Mouse (Mus musculus): ENCODE results near the gene Maged2. TPM values are rescaled to one million over a fixed set of nuclear protein-coding genes. Genes with fewer than 3 reads are reported as not detected.

The Maged2 gene
- total and polyA plus RNA-seq, 3 experiments: 13.3 to 22.0 (median 13.5) TPM

- no peaks in the 10 kb centered on the region for H3K9me3 ChIP-seq (replicated peaks; ENCODE audit: low read length)
- no peak overlapping the region for H3K27ac ChIP-seq (ENCODE audit: insufficient read depth, low read depth)
- H3K9ac ChIP-seq (ENCODE audit: insufficient read depth, low read depth): no peak overlapping the region
- no peak for TF ChIP-seq TCF12 (IDR thresholded peaks at IDR 0.05; ENCODE audit: low read depth, low read length)
- TF ChIP-seq E2F4 (IDR thresholded peaks at IDR 0.05; ENCODE audit: insufficient replicate concordance, low read depth, low read length): no peak
- no peak for TF ChIP-seq RAD21 (IDR thresholded peaks at IDR 0.05; ENCODE audit: low read depth, low read length)
- no peak for TF ChIP-seq HCFC1 (IDR thresholded peaks at IDR 0.05; ENCODE audit: low read depth, low read length)
- no peak for TF ChIP-seq JUND (conservative IDR thresholded peaks at IDR 0.05; ENCODE audit: low read depth, low read length)
- no peak for TF ChIP-seq IRF4 (IDR thresholded peaks at IDR 0.05; ENCODE audit: low read depth, low read length)
- TF ChIP-seq GABPA (IDR thresholded peaks at IDR 0.05; ENCODE audit: insufficient replicate concordance, low read depth, low read length): no peak
- TF ChIP-seq PAX5 (IDR thresholded peaks at IDR 0.05; ENCODE audit: low read length): no peak
- no peak for TF ChIP-seq CTCF (conservative IDR thresholded peaks at IDR 0.05 in 1 of 2, IDR thresholded peaks at IDR 0.05 in 1 of 2; ENCODE audit: low read depth in 2 of 2, low read length in 2 of 2)
- TF ChIP-seq UBTF (IDR thresholded peaks at IDR 0.05; ENCODE audit: low read depth, low read length): no peak
- no peak for TF ChIP-seq RCOR1 (conservative IDR thresholded peaks at IDR 0.05; ENCODE audit: low read depth, low read length)
- no peak for TF ChIP-seq POLR2A (IDR thresholded peaks at IDR 0.05; ENCODE audit: low read depth, low read length)
- TF ChIP-seq ELF1 (IDR thresholded peaks at IDR 0.05; ENCODE audit: low read depth, low read length): no peak
- H3K79me2 ChIP-seq (replicated peaks; ENCODE audit: control insufficient read depth, extremely low read depth, insufficient read depth, poor library complexity, severe bottlenecking): no peaks in the 10 kb centered on the region
- no peaks in the 10 kb centered on the region for H3K27me3 ChIP-seq (replicated peaks)
- dilution Hi-C loops (cut with MboI; ENCODE audit: extremely low pct_ligation_motif_present, extremely low pct_unique_long_range_greater_than_20kb, low sequenced_read_pairs) (no loop called here), in situ Hi-C loops (cut with MboI; ENCODE audit: low pct_ligation_motif_present, low pct_unique_long_range_greater_than_20kb, low sequenced_read_pairs) (no loop called here)
- H3K4me2 ChIP-seq (ENCODE audit: insufficient read depth, low read depth, poor library complexity, severe bottlenecking): no peak overlapping the region
- H3K4me1 ChIP-seq (ENCODE audit: control insufficient read depth in 1 of 2, insufficient read depth in 2 of 2): peaks cover 0 to 28% of the 10 kb centered on the region in 2 experiments; a peak in 2 of 4 replicates
- no peak for DNase-seq (ENCODE audit: extremely low read depth)
- H3K36me3 ChIP-seq (replicated peaks in 1 of 2; ENCODE audit: control insufficient read depth in 1 of 2, insufficient read depth in 1 of 2, low read length in 1 of 2): peaks cover 0 to 5% of the 10 kb centered on the region in 2 experiments
- H3K4me3 ChIP-seq (replicated peaks in 1 of 3; ENCODE audit: low read depth in 2 of 3, low read length in 2 of 3, poor library complexity in 1 of 3): no peak overlapping the region
These were observed 1.5 kb upstream of the Maged2 start for GRCm38 (mm10) chrX:150815601-150816000.

GRCm38 (mm10) chrX:150813464-150814138 lies 544 bp downstream of the Maged2 start:
- DNase-seq (ENCODE audit: extremely low read depth): no peak
- Histone ChIP-seq H3K27me3 (replicated peaks) (no peaks in the 10 kb centered on the region), H3K4me2 (ENCODE audit: insufficient read depth, low read depth, poor library complexity, severe bottlenecking) (peak overlapping the region; percentile 87), H3K9me3 (replicated peaks; ENCODE audit: low read length) (no peaks in the 10 kb centered on the region), H3K27ac (ENCODE audit: insufficient read depth, low read depth) (no peak overlapping the region), H3K36me3 (replicated peaks in 1 of 2; ENCODE audit: control insufficient read depth in 1 of 2, insufficient read depth in 1 of 2, low read length in 1 of 2) (peaks cover 0 to 11% of the 10 kb centered on the region in 2 experiments), H3K4me3 (replicated peaks in 1 of 3; ENCODE audit: low read depth in 2 of 3, low read length in 2 of 3, poor library complexity in 1 of 3) (peak overlapping the region; percentile 41 to 67 (median 51)), H3K4me1 (ENCODE audit: control insufficient read depth in 1 of 2, insufficient read depth in 2 of 2) (peaks cover 0 to 29% of the 10 kb centered on the region in 2 experiments; a peak in 2 of 4 replicates), H3K9ac (ENCODE audit: insufficient read depth, low read depth) (no peak overlapping the region), H3K79me2 (replicated peaks; ENCODE audit: control insufficient read depth, extremely low read depth, insufficient read depth, poor library complexity, severe bottlenecking) (no peaks in the 10 kb centered on the region)
- dilution Hi-C loops (cut with MboI; ENCODE audit: extremely low pct_ligation_motif_present, extremely low pct_unique_long_range_greater_than_20kb, low sequenced_read_pairs): no loop called here
- TF ChIP-seq CTCF (conservative IDR thresholded peaks at IDR 0.05 in 1 of 2, IDR thresholded peaks at IDR 0.05 in 1 of 2; ENCODE audit: low read depth in 2 of 2, low read length in 2 of 2) (no peak), MAFK (IDR thresholded peaks at IDR 0.05; ENCODE audit: insufficient replicate concordance, low read length) (no peak), PAX5 (IDR thresholded peaks at IDR 0.05; ENCODE audit: low read length) (no peak), POLR2A (IDR thresholded peaks at IDR 0.05; ENCODE audit: low read depth, low read length) (no peak)
- in situ Hi-C loops (cut with MboI; ENCODE audit: low pct_ligation_motif_present, low pct_unique_long_range_greater_than_20kb, low sequenced_read_pairs): no loop called here

All from CH12.LX (cell line).